Mouse (Mus musculus): ENCODE measurements around the gene Scfd2. TPM values are rescaled to one million over a fixed set of nuclear protein-coding genes. Genes with fewer than 3 reads are reported as not detected.

Gene Scfd2
- polyA plus RNA-seq, 1 experiment from 2014 or later, result 14.4 TPM

GRCm38 (mm10) chr5:74194841-74195613 lies 336.5 kb downstream of the Scfd2 start, which contains the start of gene Rasl11b:
TSS of gene Rasl11b (plus strand) at chr5:74195286.
- Histone ChIP-seq H3K4me2 (ENCODE audit: low read length) (peak within 1 kb of the TSS; percentile 97), H3K27me3 (ENCODE audit: control insufficient read depth, insufficient read depth, low read length) (no peaks in the 10 kb centered on the region), H3K27ac (replicated peaks in 1 of 2; ENCODE audit: control insufficient read depth in 1 of 2, insufficient read depth in 1 of 2, low read depth in 2 of 2, low read length in 2 of 2) (peak within 1 kb of the TSS; percentile 92 to 95), H3K4me3 (ENCODE audit: control insufficient read depth in 1 of 2, insufficient read depth in 1 of 2, low read depth in 1 of 2, low read length in 2 of 2) (peak within 1 kb of the TSS; percentile 65 to 97), H3K9ac (ENCODE audit: low read length) (peak within 1 kb of the TSS; percentile 100), H3K4me1 (ENCODE audit: control insufficient read depth in 2 of 2, insufficient read depth in 2 of 2, low read length in 2 of 2) (peaks cover 34 to 49% of the 10 kb centered on the region in 2 experiments), H3K36me3 (ENCODE audit: control insufficient read depth, insufficient read depth, low read length) (peaks cover 38% of the 10 kb centered on the region), H3K9me3 (ENCODE audit: control insufficient read depth, low read length) (no peaks in the 10 kb centered on the region)
- WGBS, result under 1% methylated on average over 82 of the region's 82 CpGs
- peak; percentile 90 for ATAC-seq (ENCODE audit: insufficient number of reproducible peaks, insufficient read depth, low FRiP score, low read depth)

DNA sequence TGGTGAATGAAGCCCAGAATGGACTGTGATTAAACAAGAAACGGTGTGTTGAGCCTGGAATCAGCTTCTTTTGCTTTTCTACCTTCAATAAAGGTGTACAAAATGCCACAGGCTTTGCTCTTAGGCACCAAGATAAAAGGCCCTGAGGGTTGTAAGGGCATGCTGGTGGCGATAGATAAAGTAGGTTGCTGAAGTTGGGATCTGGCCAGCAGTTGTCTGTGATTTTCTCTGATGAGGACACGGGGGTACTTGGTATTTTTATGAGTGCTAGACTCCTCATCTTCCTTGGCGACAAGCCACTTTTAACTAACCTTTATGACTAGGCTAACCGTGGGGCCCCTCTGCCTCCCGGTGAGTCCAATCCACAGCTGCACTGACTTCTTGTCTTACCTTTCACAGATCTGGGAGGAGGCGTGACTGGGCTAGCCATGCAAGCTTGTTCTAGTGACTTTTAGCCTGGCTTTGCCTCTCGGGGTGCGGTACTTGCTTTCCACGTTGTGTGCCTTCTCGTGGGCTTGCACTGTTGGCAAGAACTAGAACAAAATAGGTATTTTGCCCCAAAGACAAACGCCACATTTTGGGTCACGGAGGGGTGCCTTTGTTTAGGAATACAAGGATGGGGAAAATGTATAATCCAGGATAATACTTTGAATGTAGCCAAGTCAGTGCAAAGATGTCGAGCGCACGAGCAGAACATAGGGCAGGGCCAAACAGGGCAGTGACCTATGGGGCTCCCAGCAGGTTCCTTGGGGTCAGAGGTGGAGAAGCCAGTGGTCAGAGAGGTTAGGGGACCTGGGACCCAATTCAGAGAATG lies 337.3 kb downstream of the Scfd2 start:
- Histone ChIP-seq H3K27ac (replicated peaks in 1 of 2; ENCODE audit: control insufficient read depth in 1 of 2, insufficient read depth in 1 of 2, low read depth in 2 of 2, low read length in 2 of 2) (peak overlapping the region; percentile 67 to 81), H3K9me3 (ENCODE audit: control insufficient read depth, low read length) (no peaks in the 10 kb centered on the region), H3K27me3 (ENCODE audit: control insufficient read depth, insufficient read depth, low read length) (no peaks in the 10 kb centered on the region), H3K4me3 (ENCODE audit: control insufficient read depth in 1 of 2, insufficient read depth in 1 of 2, low read depth in 1 of 2, low read length in 2 of 2) (peak overlapping the region; percentile 65 to 97), H3K4me2 (ENCODE audit: low read length) (peak overlapping the region; percentile 97), H3K36me3 (ENCODE audit: control insufficient read depth, insufficient read depth, low read length) (peaks cover 30% of the 10 kb centered on the region), H3K9ac (ENCODE audit: low read length) (peak overlapping the region; percentile 100), H3K4me1 (ENCODE audit: control insufficient read depth in 2 of 2, insufficient read depth in 2 of 2, low read length in 2 of 2) (peaks cover 30 to 47% of the 10 kb centered on the region in 2 experiments)
- ATAC-seq (ENCODE audit: insufficient number of reproducible peaks, insufficient read depth, low FRiP score, low read depth), result peak; percentile 22; the same call in 1 of the 2 replicates
- 21% methylated on average over 16 of the region's 16 CpGs for WGBS

- H3K27me3 ChIP-seq (ENCODE audit: control insufficient read depth, insufficient read depth, low read length), result no peaks in the 10 kb centered on the region
- H3K4me1 ChIP-seq (ENCODE audit: control insufficient read depth in 2 of 2, insufficient read depth in 2 of 2, low read length in 2 of 2), result peaks cover 30 to 48% of the 10 kb centered on the region in 2 experiments
- no peaks in the 10 kb centered on the region for H3K9me3 ChIP-seq (ENCODE audit: control insufficient read depth, low read length)
- H3K4me2 ChIP-seq (ENCODE audit: low read length), result peak overlapping the region; percentile 97
- no peak overlapping the region for H3K9ac ChIP-seq (ENCODE audit: low read length)
- no peak overlapping the region for H3K4me3 ChIP-seq (ENCODE audit: control insufficient read depth in 1 of 2, insufficient read depth in 1 of 2, low read depth in 1 of 2, low read length in 2 of 2)
- peaks cover 24% of the 10 kb centered on the region for H3K36me3 ChIP-seq (ENCODE audit: control insufficient read depth, insufficient read depth, low read length)
- WGBS, result 52% methylated on average over 7 of the region's 7 CpGs
- peak overlapping the region in 1 of 2 experiments; percentile 0; a peak in 1 of 4 replicates for H3K27ac ChIP-seq (replicated peaks in 1 of 2; ENCODE audit: control insufficient read depth in 1 of 2, insufficient read depth in 1 of 2, low read depth in 2 of 2, low read length in 2 of 2)
- ATAC-seq (ENCODE audit: insufficient number of reproducible peaks, insufficient read depth, low FRiP score, low read depth), result no peak
These were observed 337.9 kb downstream of the Scfd2 start for GRCm38 (mm10) chr5:74193626-74194025.

- no peak overlapping the region for H3K4me2 ChIP-seq (ENCODE audit: low read length)
- no peak for ATAC-seq (ENCODE audit: insufficient number of reproducible peaks, insufficient read depth, low FRiP score, low read depth)
- H3K36me3 ChIP-seq (ENCODE audit: control insufficient read depth, insufficient read depth, low read length), result peaks cover 17% of the 10 kb centered on the region
- no peak overlapping the region for H3K27ac ChIP-seq (replicated peaks in 1 of 2; ENCODE audit: control insufficient read depth in 1 of 2, insufficient read depth in 1 of 2, low read depth in 2 of 2, low read length in 2 of 2)
- no peak overlapping the region for H3K4me3 ChIP-seq (ENCODE audit: control insufficient read depth in 1 of 2, insufficient read depth in 1 of 2, low read depth in 1 of 2, low read length in 2 of 2)
- H3K27me3 ChIP-seq (ENCODE audit: control insufficient read depth, insufficient read depth, low read length), result no peaks in the 10 kb centered on the region
- 54% methylated on average over 2 of the region's 2 CpGs for WGBS
- H3K9me3 ChIP-seq (ENCODE audit: control insufficient read depth, low read length), result no peaks in the 10 kb centered on the region
- peaks cover 27 to 46% of the 10 kb centered on the region in 2 experiments for H3K4me1 ChIP-seq (ENCODE audit: control insufficient read depth in 2 of 2, insufficient read depth in 2 of 2, low read length in 2 of 2)
- H3K9ac ChIP-seq (ENCODE audit: low read length), result no peak overlapping the region
These were observed 338.6 kb downstream of the Scfd2 start for GRCm38 (mm10) chr5:74193008-74193407.

DNA sequence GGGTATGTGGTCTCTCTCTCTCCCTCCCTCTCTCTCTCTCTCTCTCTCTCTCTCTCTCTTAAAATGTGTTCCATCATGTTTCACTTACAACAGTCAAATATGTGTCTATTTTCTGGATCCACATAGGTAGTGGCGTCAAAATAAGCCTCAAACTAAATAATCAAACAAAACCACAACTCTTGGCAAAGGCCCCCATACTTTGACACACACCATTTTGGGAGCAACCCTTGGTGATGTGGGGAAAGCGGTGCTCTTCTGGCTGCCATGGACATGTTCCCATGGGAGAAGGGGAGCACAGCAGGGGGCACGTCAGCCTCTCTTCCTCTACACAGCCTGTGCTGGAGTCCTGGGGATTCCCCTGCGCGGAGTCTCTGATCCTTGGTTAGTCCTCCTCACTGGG lies 340.6 kb downstream of the Scfd2 start:
- no peak overlapping the region for H3K4me3 ChIP-seq (ENCODE audit: control insufficient read depth in 1 of 2, insufficient read depth in 1 of 2, low read depth in 1 of 2, low read length in 2 of 2)

DNA sequence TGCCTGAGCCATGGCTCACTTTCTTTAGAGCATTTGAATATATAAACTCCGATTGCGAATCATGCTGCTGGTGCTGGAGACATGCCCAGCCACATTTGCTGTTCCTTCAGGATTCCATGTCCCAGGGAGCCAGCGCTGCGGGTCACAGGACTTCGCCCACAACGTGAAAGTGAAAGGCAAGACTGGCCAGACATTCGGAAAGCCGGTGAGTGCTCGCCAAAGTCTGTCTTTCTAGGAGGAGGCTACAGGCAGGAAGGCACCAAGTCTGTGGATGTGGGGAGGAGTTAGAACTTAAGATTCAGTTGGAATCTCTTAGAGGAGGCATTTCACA lies 341.4 kb downstream of the Scfd2 start:
- Histone ChIP-seq H3K36me3 (ENCODE audit: control insufficient read depth, insufficient read depth, low read length) (no peaks in the 10 kb centered on the region), H3K9me3 (ENCODE audit: control insufficient read depth, low read length) (no peaks in the 10 kb centered on the region), H3K4me3 (ENCODE audit: control insufficient read depth in 1 of 2, insufficient read depth in 1 of 2, low read depth in 1 of 2, low read length in 2 of 2) (no peak overlapping the region), H3K4me1 (ENCODE audit: control insufficient read depth in 2 of 2, insufficient read depth in 2 of 2, low read length in 2 of 2) (peaks cover 29 to 43% of the 10 kb centered on the region in 2 experiments), H3K4me2 (ENCODE audit: low read length) (peak overlapping the region; percentile 30; the same call in 1 of the 2 replicates), H3K27ac (replicated peaks in 1 of 2; ENCODE audit: control insufficient read depth in 1 of 2, insufficient read depth in 1 of 2, low read depth in 2 of 2, low read length in 2 of 2) (peak overlapping the region; percentile 49 to 55; a peak in 3 of 4 replicates), H3K9ac (ENCODE audit: low read length) (no peak overlapping the region), H3K27me3 (ENCODE audit: control insufficient read depth, insufficient read depth, low read length) (no peaks in the 10 kb centered on the region)
- 42% methylated on average over 9 of the region's 9 CpGs for WGBS
- ATAC-seq (ENCODE audit: insufficient number of reproducible peaks, insufficient read depth, low FRiP score, low read depth), result no peak

More for the DNA sequence above, 340.6 kb downstream of the Scfd2 start:
- whole genome bisulfite sequencing, result 87% methylated on average over 5 of the region's 5 CpGs
- Histone ChIP-seq H3K27me3 (ENCODE audit: control insufficient read depth, insufficient read depth, low read length) (no peaks in the 10 kb centered on the region), H3K36me3 (ENCODE audit: control insufficient read depth, insufficient read depth, low read length) (no peaks in the 10 kb centered on the region), H3K4me1 (ENCODE audit: control insufficient read depth in 2 of 2, insufficient read depth in 2 of 2, low read length in 2 of 2) (peaks cover 25 to 37% of the 10 kb centered on the region in 2 experiments), H3K4me2 (ENCODE audit: low read length) (no peak overlapping the region), H3K9me3 (ENCODE audit: control insufficient read depth, low read length) (no peaks in the 10 kb centered on the region), H3K27ac (replicated peaks in 1 of 2; ENCODE audit: control insufficient read depth in 1 of 2, insufficient read depth in 1 of 2, low read depth in 2 of 2, low read length in 2 of 2) (no peak overlapping the region; a peak in 1 of 4 replicates), H3K9ac (ENCODE audit: low read length) (no peak overlapping the region)
- ATAC-seq (ENCODE audit: insufficient number of reproducible peaks, insufficient read depth, low FRiP score, low read depth), result no peak

DNA sequence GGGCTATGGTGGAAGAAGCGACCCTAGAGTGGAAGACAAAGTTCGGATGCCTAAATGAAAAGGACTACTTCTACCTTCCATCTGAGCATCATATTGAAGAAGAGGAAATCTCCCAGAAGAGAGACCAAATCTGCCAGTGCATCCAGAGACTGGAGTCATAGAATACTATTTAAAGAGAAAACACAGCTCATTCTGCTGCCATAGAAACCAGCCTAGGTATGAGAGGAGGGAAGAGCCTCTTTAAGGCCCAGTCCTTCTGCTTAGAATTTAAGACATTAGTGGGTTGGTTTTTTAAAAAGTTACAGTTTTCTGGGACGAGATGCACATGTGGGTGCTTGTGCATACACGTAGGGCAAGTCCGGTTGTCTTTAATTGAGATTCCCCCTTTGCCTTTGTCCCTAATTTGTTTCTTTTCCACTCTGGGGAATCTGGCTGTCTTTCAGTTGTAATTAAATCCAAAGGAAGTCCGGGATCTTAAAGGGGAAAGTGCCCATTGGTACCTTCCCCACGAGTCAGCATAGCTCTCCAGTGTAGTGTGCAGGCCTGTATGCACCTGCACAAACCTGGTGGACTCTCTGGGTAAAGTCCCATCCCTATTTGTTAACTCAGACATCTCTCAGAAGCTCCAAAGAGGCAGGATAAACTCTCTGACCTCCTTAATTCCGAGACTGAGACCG lies 341.9 kb downstream of the Scfd2 start:
- 69% methylated on average over 9 of the region's 9 CpGs for WGBS
- peak overlapping the region; percentile 45 to 55 for H3K27ac ChIP-seq (replicated peaks in 1 of 2; ENCODE audit: control insufficient read depth in 1 of 2, insufficient read depth in 1 of 2, low read depth in 2 of 2, low read length in 2 of 2)
- no peak overlapping the region for H3K4me3 ChIP-seq (ENCODE audit: control insufficient read depth in 1 of 2, insufficient read depth in 1 of 2, low read depth in 1 of 2, low read length in 2 of 2)
- no peaks in the 10 kb centered on the region for H3K27me3 ChIP-seq (ENCODE audit: control insufficient read depth, insufficient read depth, low read length)
- H3K4me2 ChIP-seq (ENCODE audit: low read length), result peak overlapping the region; percentile 30; the same call in 1 of the 2 replicates
- H3K36me3 ChIP-seq (ENCODE audit: control insufficient read depth, insufficient read depth, low read length), result no peaks in the 10 kb centered on the region
- ATAC-seq (ENCODE audit: insufficient number of reproducible peaks, insufficient read depth, low FRiP score, low read depth), result no peak
- no peak overlapping the region for H3K9ac ChIP-seq (ENCODE audit: low read length)
- H3K4me1 ChIP-seq (ENCODE audit: control insufficient read depth in 2 of 2, insufficient read depth in 2 of 2, low read length in 2 of 2), result peaks cover 32 to 46% of the 10 kb centered on the region in 2 experiments
- H3K9me3 ChIP-seq (ENCODE audit: control insufficient read depth, low read length), result no peaks in the 10 kb centered on the region

Data from heart, embryonic 14.5 days (tissue).